Mouse (Mus musculus) CD4-positive helper T cell, adult 2 months (primary cell): ENCODE results near the gene Mettl7b.
"Not testable (repeated sequence)": the region's sequence is repeated elsewhere in the genome, so short reads cannot be mapped to it uniquely, and the experiment has no call there.

ENCODE experiments used
- DNase-seq: peaks from one replicate; pipeline ENCODE4 v3.0.0-alpha.2; 2012; ENCODE audit warnings: low read depth, missing footprints, low spot score

The Mettl7b gene

DNA sequence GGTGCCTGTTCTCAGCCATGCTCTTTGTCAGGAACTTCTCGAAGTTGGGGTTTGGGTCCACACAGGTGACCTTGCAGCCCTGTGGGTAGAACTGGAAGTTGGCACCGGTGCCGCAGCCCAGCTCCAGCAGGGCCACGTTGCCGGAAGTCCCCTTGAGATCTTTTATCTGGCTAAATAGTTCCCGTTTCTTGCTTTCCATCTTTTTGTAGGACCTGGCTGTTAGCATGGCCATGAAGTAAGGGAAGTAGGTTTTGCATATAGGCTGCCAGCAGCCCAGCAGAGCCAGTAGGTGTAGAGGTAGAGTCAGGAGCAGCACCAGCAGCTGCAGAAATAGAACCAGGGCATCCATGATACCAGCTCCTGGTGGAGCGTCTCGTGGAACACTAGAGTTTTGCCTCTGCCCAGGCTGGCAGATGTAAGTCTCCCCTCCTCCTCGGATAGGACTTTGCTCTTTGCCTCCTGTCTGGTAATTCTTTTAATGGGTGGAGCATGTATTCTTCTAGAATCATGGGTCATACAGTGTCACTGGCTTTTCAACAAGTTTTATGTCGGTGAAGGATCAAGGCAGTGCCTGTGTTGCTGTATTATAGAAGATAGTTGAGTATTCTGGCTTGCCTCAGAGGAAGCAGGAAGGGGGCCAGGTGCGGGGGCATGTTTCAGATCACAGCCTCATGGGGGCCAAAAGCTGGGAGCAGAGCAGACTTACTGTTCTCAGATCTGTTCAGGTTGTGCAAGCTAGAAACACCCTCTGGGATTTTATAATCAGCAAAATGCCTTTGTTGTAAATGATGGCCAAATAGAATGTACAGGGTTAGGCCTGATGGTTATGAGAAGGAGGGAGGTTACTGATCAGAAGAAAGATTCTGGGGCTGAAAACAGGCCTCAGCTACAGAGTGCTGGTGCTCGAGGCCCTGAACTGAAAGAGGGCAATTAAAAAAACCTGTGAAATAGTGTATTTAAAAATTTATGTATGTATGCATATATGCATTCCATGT is at the start of gene Mettl7b:
TSS of gene Mettl7b (minus strand) at position 399 of the 995 bp plus-strand sequence.
- DNase-seq: no peak

- no peak for DNase-seq
Measured at GRCm38 (mm10) chr10:129010288-129010841, 49.6 kb upstream of the Mettl7b start, which contains the start of gene Olfr763. Gene Olfr763 (plus strand): TSS chr10:129010791.

GRCm38 (mm10) chr10:129004032-129004920 is 43.5 kb upstream of the Mettl7b start:
- no peak for DNase-seq

DNA sequence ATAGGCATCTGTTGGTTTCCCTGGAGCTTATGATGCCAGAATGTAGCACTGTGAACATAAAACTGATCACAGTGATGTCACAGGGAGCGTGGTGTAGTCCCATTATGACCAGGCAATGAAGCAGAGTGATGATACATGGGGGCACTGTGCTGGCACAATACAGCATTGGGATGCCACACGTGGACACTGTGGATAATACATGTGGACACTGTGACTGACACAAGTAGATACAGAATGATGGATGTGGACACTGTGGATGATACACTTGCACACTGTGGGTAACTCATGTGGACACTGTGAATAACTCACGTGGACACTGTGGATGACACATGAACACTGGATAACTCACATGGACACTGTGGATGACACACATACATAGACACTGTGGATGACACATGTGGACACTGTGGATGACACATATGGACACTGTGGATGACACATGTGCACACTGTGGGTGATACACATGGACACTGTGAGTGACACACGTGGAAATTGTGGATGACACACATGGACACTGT is 35.8 kb upstream of the Mettl7b start:
- no peak for DNase-seq

- DNase-seq: no peak
Measured at GRCm38 (mm10) chr10:128995796-128996195, 35.0 kb upstream of the Mettl7b start.

- peak; percentile 84 for DNase-seq
Measured at GRCm38 (mm10) chr10:128990994-128991393, 30.2 kb upstream of the Mettl7b start.

DNA sequence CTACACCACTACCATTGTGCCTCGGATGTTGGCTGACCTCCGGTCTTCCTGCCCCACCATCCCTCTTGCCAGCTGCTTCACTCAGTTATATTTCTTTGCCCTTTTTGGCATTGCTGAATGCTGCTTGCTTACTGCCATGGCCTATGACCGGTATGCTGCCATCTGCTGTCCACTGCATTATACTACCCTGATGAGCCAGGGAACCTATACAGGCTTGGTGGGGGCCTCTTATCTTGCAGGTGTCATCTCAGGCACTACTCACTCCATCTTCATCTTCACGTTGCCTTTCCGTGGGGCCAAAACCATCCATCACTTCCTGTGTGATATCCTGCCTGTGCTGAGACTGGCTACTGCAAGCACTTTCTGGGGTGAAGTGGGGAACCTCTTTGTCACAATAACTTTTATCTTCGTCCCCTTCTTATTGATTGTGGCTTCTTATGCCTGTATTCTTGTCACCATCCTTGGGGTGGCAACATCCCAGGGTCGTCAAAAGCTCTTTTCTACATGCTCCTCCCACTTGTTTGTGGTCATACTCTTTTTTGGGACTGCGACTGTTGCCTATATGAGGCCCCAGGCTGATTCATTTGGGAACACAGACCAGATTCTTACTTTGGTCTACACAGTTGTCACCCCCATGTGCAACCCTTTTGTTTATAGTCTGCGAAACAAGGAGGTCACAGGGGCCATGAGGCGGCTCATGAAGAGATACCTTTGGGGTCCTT is 29.5 kb upstream of the Mettl7b start:
- DNase-seq: peak; percentile 40

DNA sequence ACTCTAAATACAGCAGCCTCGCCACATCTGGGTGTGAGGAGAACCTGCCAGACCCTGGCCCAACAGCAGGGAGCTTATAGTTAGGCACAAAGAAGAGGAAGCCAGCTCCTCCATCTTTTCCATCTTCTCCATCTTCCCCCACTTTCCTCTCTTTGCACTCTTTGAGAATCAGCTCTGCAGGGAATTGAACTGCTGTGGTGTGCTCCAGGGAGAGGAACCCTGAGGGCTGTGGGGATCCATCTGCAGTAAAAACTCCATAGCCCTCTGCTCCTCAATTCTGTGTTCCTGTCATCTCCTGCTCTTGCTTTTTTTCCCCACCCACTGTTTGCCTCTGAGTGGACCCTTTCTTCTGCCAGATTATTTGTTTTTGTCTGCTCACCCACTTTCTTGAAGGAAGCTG is 28.3 kb upstream of the Mettl7b start, which contains the start of gene Olfr9:
TSS of gene Olfr9 (plus strand) at position 301 of the 400 bp plus-strand sequence.
- not testable (repeated sequence) for DNase-seq

DNA sequence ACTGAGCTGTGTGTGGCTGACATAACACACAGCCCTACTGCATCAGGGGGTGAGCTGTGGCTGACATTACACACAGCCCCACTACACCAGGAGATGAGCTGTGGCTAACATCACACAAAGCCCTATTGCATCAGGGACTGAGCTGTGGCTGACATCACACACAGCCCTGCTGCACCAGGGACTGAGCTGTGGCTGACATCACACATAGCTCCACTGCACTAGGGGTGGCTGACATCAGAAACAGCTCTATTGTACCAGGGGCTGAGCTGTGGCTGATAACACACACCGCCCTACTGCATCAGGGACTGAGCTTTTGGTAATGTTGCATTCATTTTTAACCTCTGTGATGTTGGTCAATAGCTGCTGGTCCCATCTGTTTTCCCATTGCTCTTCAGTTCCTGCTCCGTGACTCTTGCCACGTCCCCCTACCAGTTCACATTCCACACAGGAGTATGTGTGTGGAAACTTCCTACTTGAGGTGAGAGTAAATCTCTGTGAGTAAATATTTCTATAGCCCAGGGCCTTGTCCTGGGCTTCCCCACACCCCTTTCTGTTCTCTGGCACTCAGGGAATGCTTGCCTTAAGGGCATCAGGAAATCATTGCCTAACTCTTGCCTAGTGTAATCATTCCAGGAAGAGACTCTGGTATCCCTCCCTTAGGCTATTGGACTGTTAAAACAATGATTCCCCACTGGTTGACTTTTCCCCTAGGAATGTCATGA is 20.0 kb upstream of the Mettl7b start:
- no peak for DNase-seq

- DNase-seq: peak; percentile 54
Measured at GRCm38 (mm10) chr10:128977522-128978114, 16.8 kb upstream of the Mettl7b start.

DNA sequence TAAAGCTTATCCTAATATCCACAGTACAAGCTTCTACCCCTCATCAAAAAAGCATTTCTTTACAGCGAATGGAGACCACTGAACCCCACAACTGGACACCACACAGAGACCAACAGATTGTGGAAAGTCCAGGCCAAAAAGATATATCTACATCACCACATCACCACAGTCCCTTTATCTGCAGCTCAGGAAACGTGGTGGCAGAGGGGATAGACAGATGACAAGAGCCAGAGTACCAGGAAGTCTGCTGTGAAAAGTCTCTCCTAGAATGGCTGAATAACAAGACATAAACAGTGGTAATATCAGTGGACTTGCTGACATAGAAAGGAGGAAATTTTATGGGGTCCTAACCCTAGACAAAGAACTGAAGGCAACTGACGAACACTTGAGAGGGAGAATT is 15.6 kb upstream of the Mettl7b start:
- no peak for DNase-seq

DNA sequence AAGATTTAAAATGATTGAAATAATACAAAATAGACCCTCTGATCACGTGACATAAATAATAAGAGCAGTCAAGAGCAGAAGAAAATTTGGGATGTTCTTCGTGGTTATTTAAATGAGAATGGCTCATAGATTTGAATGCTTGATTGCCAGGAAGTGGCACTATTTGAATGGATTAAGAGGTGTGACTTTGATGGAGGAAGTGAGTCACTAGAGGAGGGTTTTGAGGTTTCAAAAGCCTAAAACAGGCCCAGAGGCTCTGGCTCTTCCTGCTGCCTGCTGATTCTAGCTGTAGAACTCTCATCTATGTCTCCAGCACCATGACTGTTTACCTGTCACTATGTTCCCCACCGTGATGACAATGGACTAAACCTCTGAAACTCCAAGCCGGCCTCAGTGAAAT is 12.1 kb upstream of the Mettl7b start:
- DNase-seq: no peak

GRCm38 (mm10) chr10:128970740-128971250 is 10.0 kb upstream of the Mettl7b start:
- no peak for DNase-seq

GRCm38 (mm10) chr10:128968341-128968749 is 7.6 kb upstream of the Mettl7b start:
- no peak for DNase-seq

GRCm38 (mm10) chr10:128965871-128966270 is 5.1 kb upstream of the Mettl7b start:
- DNase-seq: no peak

GRCm38 (mm10) chr10:128964961-128965360 is 4.2 kb upstream of the Mettl7b start:
- no peak for DNase-seq

DNA sequence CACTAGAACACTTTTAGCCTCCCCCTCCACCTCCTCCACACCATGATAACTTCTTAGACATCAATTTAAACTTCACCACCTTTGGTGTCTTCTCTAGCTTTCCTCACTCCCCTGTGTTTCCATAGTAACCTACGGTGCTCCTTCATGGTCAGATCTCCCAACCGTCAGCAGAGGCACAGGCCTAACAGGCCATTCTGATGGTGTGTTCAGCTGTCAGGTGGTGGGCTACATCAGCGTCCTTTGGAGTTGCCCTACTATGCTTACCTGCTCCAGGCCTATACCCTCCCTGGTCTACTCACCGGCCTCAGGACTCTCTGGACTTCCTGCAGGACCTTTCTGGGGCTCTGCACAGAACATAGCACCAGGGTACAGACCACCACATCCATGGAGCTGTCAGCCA is 646 bp downstream of the Mettl7b start:
- DNase-seq: no peak

DNA sequence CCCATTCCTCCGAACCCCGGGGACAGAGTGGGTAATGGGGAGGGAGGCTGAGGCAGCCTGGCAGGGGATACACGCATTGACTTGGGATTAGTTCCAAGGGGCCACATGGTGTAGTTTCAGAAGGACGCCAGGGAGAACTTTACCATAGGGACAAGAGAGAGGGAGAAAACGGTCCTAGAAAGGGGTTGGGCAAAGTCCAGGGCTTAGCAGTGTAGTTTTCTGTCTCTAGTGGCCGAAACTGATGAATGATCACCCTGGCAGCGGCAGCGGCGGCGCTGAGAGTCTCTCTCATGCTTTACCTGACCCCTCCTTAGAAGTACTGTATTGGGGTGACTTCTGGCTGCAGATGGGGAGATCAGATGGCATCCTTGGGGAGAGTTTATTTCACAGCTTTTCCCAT is 2.4 kb downstream of the Mettl7b start:
- no peak for DNase-seq

DNA sequence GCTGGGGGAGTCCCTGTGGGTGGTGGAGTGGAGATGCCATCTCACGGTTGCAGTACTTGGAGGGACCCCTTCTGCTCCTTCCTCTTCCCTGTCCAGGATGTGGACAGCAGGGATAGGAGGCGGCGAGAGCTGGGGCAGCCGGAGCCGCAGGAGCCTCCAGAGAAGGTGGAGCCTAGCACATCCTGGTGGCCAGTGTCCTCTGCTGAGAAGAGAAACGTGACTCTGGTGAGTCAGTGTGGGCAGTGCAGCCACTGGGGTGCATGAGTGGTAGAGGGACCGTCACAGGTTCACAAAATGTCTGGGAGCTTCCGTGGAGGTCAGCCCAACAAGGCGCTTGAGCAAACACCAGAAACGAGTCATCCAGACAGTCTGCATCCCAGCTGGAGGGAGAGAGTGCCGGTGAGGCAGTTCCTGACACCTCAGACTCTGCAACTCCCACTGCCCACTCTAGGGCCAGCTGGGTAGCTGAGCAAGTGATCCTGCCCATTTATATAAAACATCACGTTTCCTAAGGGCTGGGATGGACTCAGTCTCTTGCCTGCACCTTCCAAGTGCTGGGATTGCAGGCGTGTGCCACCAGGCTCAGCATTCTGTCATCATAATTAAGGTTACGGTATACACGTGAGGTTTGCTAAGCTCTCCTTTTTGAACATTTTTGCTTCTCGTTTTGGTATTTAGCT is 10.4 kb downstream of the Mettl7b start:
- DNase-seq: no peak
